Mouse (Mus musculus) heart, adult 2 months (tissue): ENCODE data around the gene Mcpt2.

Experiments
- CTCF ChIP-seq: fragments of 200-600 bp; IDR thresholded peaks from 2 replicates; pipeline ENCODE4 v1.8.1; 2022; ENCODE audit warnings: antibody characterized with exemption, mild to moderate bottlenecking, moderate library complexity
- EP300 ChIP-seq: fragments of 200-500 bp; IDR thresholded peaks from 2 replicates; pipeline ENCODE4 v1.6.1; 2011; ENCODE audit warnings: low read depth, low read length, control low read depth; ENCODE audit not compliant: insufficient read depth

- TF ChIP-seq EP300 = no peak
- no peak for TF ChIP-seq CTCF
Observed at GRCm38 (mm10) chr14:56034433-56034832, 7.4 kb upstream of the Mcpt2 start.
